Mouse (Mus musculus): Measurements from ENCODE around the gene Icosl.

DNA sequence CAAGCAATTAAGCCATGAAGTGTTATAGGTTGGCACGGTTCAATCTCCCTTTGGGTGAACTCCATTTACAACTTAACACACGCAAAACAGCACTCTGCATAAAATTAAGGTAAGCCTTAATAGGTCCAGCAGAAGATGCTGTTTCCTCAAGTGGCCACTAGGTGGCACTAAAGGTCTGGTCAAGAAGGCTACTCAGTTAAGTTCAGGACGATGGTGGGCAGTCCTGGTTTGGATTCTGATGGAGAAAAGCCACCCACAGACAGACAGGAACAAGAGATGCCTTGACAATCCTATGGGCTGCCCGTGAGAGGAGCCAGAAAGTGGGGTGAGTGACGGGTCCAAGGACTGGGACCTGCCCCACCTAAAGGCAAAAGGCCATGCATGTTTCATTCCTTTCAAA, 41.0 kb upstream of the Icosl start:
- TF ChIP-seq UBTF (IDR thresholded peaks at IDR 0.05; ENCODE audit: borderline replicate concordance, insufficient read depth, low read depth, low read length) = no peak
- TF ChIP-seq MYB (IDR thresholded peaks at IDR 0.05; ENCODE audit: low read depth, low read length) = no peak
- TF ChIP-seq POLR2A (IDR thresholded peaks at IDR 0.05; ENCODE audit: control insufficient read depth in 1 of 2, insufficient read depth in 1 of 2, low read depth in 1 of 2, low read length in 2 of 2, poor library complexity in 1 of 2) = no peak
- TF ChIP-seq USF2 (IDR thresholded peaks at IDR 0.05; ENCODE audit: borderline replicate concordance in 1 of 2, insufficient read depth in 1 of 2, low read depth in 1 of 2, low read length in 2 of 2) = no peak
- no peak for TF ChIP-seq ZKSCAN1 (IDR thresholded peaks at IDR 0.05; ENCODE audit: low read depth, low read length)

All from MEL (cell line).